Mouse (Mus musculus) C2C12 (cell line): ENCODE data around the gene Uvrag.

Experiments
- CTCF ChIP-seq: IDR thresholded peaks from one replicate; pipeline ENCODE4 v1.5.1; 2011; ENCODE audit not compliant: control insufficient read depth, insufficient read depth, insufficient read length
- MYOD1 ChIP-seq: IDR thresholded peaks from one replicate; pipeline ENCODE4 v1.6.1; 2011; ENCODE audit warnings: low read depth; ENCODE audit not compliant: control insufficient read depth, insufficient read length

DNA sequence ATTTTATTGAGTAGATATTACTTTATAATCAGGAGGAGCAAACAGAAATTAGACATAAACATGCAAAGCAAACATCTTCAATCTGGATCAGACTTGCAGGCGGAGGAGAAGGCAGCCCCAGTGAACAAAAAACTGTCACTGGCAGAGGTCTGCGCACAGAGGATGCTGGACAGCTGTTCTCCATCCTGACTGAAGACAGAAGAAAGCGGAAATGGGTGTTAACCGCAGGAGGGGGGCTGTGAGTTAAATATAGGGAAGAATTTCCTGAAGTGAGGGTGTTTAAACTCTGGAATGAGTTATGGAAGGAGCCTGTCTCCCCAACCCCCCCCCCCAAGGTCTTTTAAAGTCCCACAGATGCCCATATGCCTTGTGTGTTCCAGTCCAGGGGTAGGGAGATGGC lies 241.1 kb downstream of the Uvrag start:
- no peak for TF ChIP-seq CTCF
- no peak for TF ChIP-seq MYOD1
